Mouse (Mus musculus) MEL (cell line): ENCODE measurements around the gene Rpusd4. TPM values are rescaled to one million over a fixed set of nuclear protein-coding genes. Genes with fewer than 3 reads are reported as not detected.

Source experiments
- DNase-seq: peaks from one replicate; pipeline ENCODE4 v3.0.0; 2011; ENCODE audit warnings: low read depth, low spot score
- H3K27ac ChIP-seq: 2 replicates; pipeline ENCODE4 v1.5.1; 2012; ENCODE audit warnings: low read depth, mild to moderate bottlenecking, control low read depth, low read length, moderate library complexity; ENCODE audit not compliant: control insufficient read depth
- H3K27me3 ChIP-seq, 2 experiments: fragments of 150-350 bp in 1 of 2; sonication (generic) in 1 of 2; 2 replicates each; pipeline ENCODE4 v1.6.1; 2012; ENCODE audit warnings: low read length in 2 of 2, mild to moderate bottlenecking in 2 of 2, improper control_type of control experiment in 1 of 2, moderate library complexity in 1 of 2; ENCODE audit not compliant: insufficient read depth in 2 of 2, control insufficient read depth in 1 of 2
- H3K36me3 ChIP-seq, 2 experiments: 2 replicates each; pipeline ENCODE4 v1.6.1; 2012 to 2014; ENCODE audit warnings: low read length in 2 of 2, improper control_type of control experiment in 1 of 2, inconsistent platforms in 1 of 2, mild to moderate bottlenecking in 1 of 2; ENCODE audit not compliant: insufficient read depth in 2 of 2, control insufficient read depth in 1 of 2
- H3K4me1 ChIP-seq, 2 experiments: fragments of 150-350 bp in 1 of 2; sonication (generic) in 1 of 2; 2 replicates each; pipeline ENCODE4 v1.6.1; 2012; ENCODE audit warnings: low read length in 2 of 2, improper control_type of control experiment in 1 of 2, mild to moderate bottlenecking in 1 of 2; ENCODE audit not compliant: insufficient read depth in 2 of 2, control insufficient read depth in 1 of 2
- H3K4me3 ChIP-seq, 2 experiments: fragments of 150-350 bp in 1 of 2; sonication (generic) in 1 of 2; 2 replicates each; pipeline ENCODE4 v1.5.1; 2012; ENCODE audit warnings: low read depth in 2 of 2, low read length in 2 of 2, mild to moderate bottlenecking in 2 of 2, moderate library complexity in 2 of 2, control low read depth in 1 of 2, improper control_type of control experiment in 1 of 2; ENCODE audit not compliant: control insufficient read depth in 1 of 2, insufficient read depth in 1 of 2
- H3K79me2 ChIP-seq: 2 replicates; pipeline ENCODE4 v1.6.1; 2012; ENCODE audit warnings: mild to moderate bottlenecking, low read length, moderate library complexity; ENCODE audit not compliant: control insufficient read depth, poor library complexity, insufficient read depth
- H3K9ac ChIP-seq: 2 replicates; pipeline ENCODE4 v1.6.1; 2012; ENCODE audit warnings: low read depth, mild to moderate bottlenecking, control low read depth, low read length, moderate library complexity; ENCODE audit not compliant: control insufficient read depth, poor library complexity, severe bottlenecking
- H3K9me3 ChIP-seq: fragments of 150-350 bp; sonication (generic); replicated peaks from 2 replicates; pipeline ENCODE4 v1.6.1; 2012; ENCODE audit warnings: mild to moderate bottlenecking, low read length, improper control_type of control experiment, moderate library complexity; ENCODE audit not compliant: insufficient read depth
- BHLHE40 ChIP-seq: IDR thresholded peaks from 2 replicates; pipeline ENCODE4 v1.6.1; 2012; ENCODE audit warnings: low read depth, mild to moderate bottlenecking, inconsistent platforms, low read length, improper control_type of control experiment, borderline replicate concordance
- CHD2 ChIP-seq: IDR thresholded peaks from 2 replicates; pipeline ENCODE4 v1.6.1; 2011; ENCODE audit warnings: low read length, improper control_type of control experiment
- E2F4 ChIP-seq: IDR thresholded peaks from 2 replicates; pipeline ENCODE4 v1.6.1; 2011; ENCODE audit warnings: low read depth, low read length, improper control_type of control experiment, borderline replicate concordance
- ELF1 ChIP-seq: IDR thresholded peaks from 2 replicates; pipeline ENCODE4 v1.6.1; 2014; ENCODE audit warnings: low read depth, mild to moderate bottlenecking, inconsistent platforms, low read length, improper control_type of control experiment, moderate library complexity
- EP300 ChIP-seq, 2 experiments: IDR thresholded peaks; 2 replicates each; pipeline ENCODE4 v1.6.1; 2011; ENCODE audit warnings: improper control_type of control experiment in 2 of 2, low read length in 2 of 2, low read depth in 1 of 2, mild to moderate bottlenecking in 1 of 2
- ETS1 ChIP-seq: IDR thresholded peaks from 2 replicates; pipeline ENCODE4 v1.6.1; 2012; ENCODE audit warnings: low read depth, mild to moderate bottlenecking, inconsistent platforms, low read length, improper control_type of control experiment, moderate library complexity
- HCFC1 ChIP-seq: IDR thresholded peaks from 2 replicates; pipeline ENCODE4 v1.6.1; 2012; ENCODE audit warnings: low read depth, mild to moderate bottlenecking, inconsistent platforms, low read length, improper control_type of control experiment, moderate library complexity
- MAZ ChIP-seq: IDR thresholded peaks from 2 replicates; pipeline ENCODE4 v1.6.1; 2012; ENCODE audit warnings: low read depth, mild to moderate bottlenecking, inconsistent platforms, low read length, improper control_type of control experiment
- MEF2A ChIP-seq: IDR thresholded peaks from 2 replicates; pipeline ENCODE4 v1.6.1; 2014; ENCODE audit warnings: low read depth, mild to moderate bottlenecking, inconsistent platforms, low read length, improper control_type of control experiment; ENCODE audit not compliant: poor library complexity, insufficient replicate concordance, severe bottlenecking; ENCODE audit errors: extremely low read depth
- MYC ChIP-seq: IDR thresholded peaks from 2 replicates; pipeline ENCODE4 v1.6.1; 2011; ENCODE audit warnings: low read depth, mild to moderate bottlenecking, low read length, improper control_type of control experiment, moderate library complexity
- POLR2A ChIP-seq, 2 experiments: IDR thresholded peaks; 2 replicates each; pipeline ENCODE4 v1.6.1; 2011 to 2012; ENCODE audit warnings: low read length in 2 of 2, mild to moderate bottlenecking in 2 of 2, control low read depth in 1 of 2, improper control_type of control experiment in 1 of 2, low read depth in 1 of 2, moderate library complexity in 1 of 2; ENCODE audit not compliant: control insufficient read depth in 1 of 2, insufficient read depth in 1 of 2, poor library complexity in 1 of 2
- POLR2AphosphoS2 ChIP-seq: IDR thresholded peaks from 2 replicates; pipeline ENCODE4 v1.6.1; 2011; ENCODE audit warnings: low read length, improper control_type of control experiment
- POLR2AphosphoS5 ChIP-seq: IDR thresholded peaks from 2 replicates; pipeline ENCODE4 v1.6.1; 2012; ENCODE audit warnings: low read depth, borderline replicate concordance, mild to moderate bottlenecking, inconsistent platforms, low read length, moderate library complexity, mixed read lengths
- TAL1 ChIP-seq: IDR thresholded peaks from 2 replicates; pipeline ENCODE4 v1.6.1; 2012; ENCODE audit warnings: mild to moderate bottlenecking, inconsistent platforms, low read length, moderate library complexity, mixed read lengths
- TCF12 ChIP-seq: IDR thresholded peaks from 2 replicates; pipeline ENCODE4 v1.6.1; 2014; ENCODE audit warnings: low read depth, mild to moderate bottlenecking, inconsistent platforms, low read length, improper control_type of control experiment, moderate library complexity
- ZC3H11A ChIP-seq: IDR thresholded peaks from 2 replicates; pipeline ENCODE4 v1.6.1; 2012; ENCODE audit warnings: low read depth, mild to moderate bottlenecking, inconsistent platforms, low read length, improper control_type of control experiment
- polyA plus RNA-seq, 2 experiments: library from polyadenylated mRNA; stranded (reverse) in 1 of 2; unstranded in 1 of 2; fragments of >175 nt in 1 of 2; fragments of >200 nt in 1 of 2; gene quantifications; 2 replicates each; pipeline versions ENCODE4 v1.2.1 to v1.2.4; 2012; ENCODE audit warnings: low replicate concordance in 2 of 2, low read depth in 1 of 2; ENCODE audit not compliant: insufficient read length in 2 of 2, insufficient read depth in 1 of 2, missing spikeins in 1 of 2
- total RNA-seq: library from RNA; depleted of rRNA; stranded (reverse); fragments of 300-350 nt; gene quantifications from 2 replicates; pipeline ENCODE4 v1.2.3, GENCODE M21; 2012; rRNA removed

Gene Rpusd4
- total and polyA plus RNA-seq, 3 experiments, result 36.3 to 40.9 TPM; not detected in 1

GRCm38 (mm10) chr9:35324571-35324970 lies 56.9 kb downstream of the Rpusd4 start:
- Histone ChIP-seq H3K9ac (no peak overlapping the region), H3K4me3 (no peak overlapping the region), H3K9me3 (no peaks in the 10 kb centered on the region), H3K79me2 (no peaks in the 10 kb centered on the region), H3K4me1 (no peaks in the 10 kb centered on the region), H3K36me3 (no peaks in the 10 kb centered on the region), H3K27ac (no peak overlapping the region), H3K27me3 (peaks cover 0 to 2% of the 10 kb centered on the region in 2 experiments; a peak in 1 of 4 replicates)
- DNase-seq, result no peak
- no peak for TF ChIP-seq EP300 (IDR thresholded peaks at IDR 0.05; ENCODE audit: low read depth in 1 of 2, low read length in 2 of 2)
- no peak for TF ChIP-seq ELF1
- TF ChIP-seq MAZ, result no peak
- no peak for TF ChIP-seq POLR2AphosphoS5
- TF ChIP-seq BHLHE40, result no peak
- no peak for TF ChIP-seq ETS1
- no peak for TF ChIP-seq MEF2A
- no peak for TF ChIP-seq TAL1
- TF ChIP-seq MYC, result no peak
- no peak for TF ChIP-seq POLR2A (IDR thresholded peaks at IDR 0.05; ENCODE audit: control insufficient read depth in 1 of 2, insufficient read depth in 1 of 2, low read depth in 1 of 2, low read length in 2 of 2, poor library complexity in 1 of 2)
- TF ChIP-seq ZC3H11A, result no peak
- no peak for TF ChIP-seq POLR2AphosphoS2
- no peak for TF ChIP-seq CHD2

GRCm38 (mm10) chr9:35326644-35327263 lies 59.1 kb downstream of the Rpusd4 start:
- H3K9ac ChIP-seq, result no peak overlapping the region
- H3K79me2 ChIP-seq, result no peaks in the 10 kb centered on the region
- H3K4me3 ChIP-seq, result no peak overlapping the region
- no peaks in the 10 kb centered on the region for H3K9me3 ChIP-seq
- TF ChIP-seq HCFC1 (no peak), E2F4 (no peak), TCF12 (no peak)
- DNase-seq, result no peak
- no peak overlapping the region for H3K27ac ChIP-seq
- no peaks in the 10 kb centered on the region for H3K4me1 ChIP-seq
- no peaks in the 10 kb centered on the region for H3K36me3 ChIP-seq
- peaks cover 0 to 3% of the 10 kb centered on the region in 2 experiments; a peak in 2 of 4 replicates for H3K27me3 ChIP-seq

Other genes with a start within 250 kb of the Rpusd4 start
- 37.4 and 56.3 TPM in 2 replicates for gene St3gal4, start 148.6 kb upstream of the Rpusd4 start, total RNA-seq
- gene St3gal4, start 148.6 kb upstream of the Rpusd4 start, polyA plus RNA-seq, result 10 to 100 TPM in 1 of 2 experiments, not detected in 1; 54.2 TPM
- 54.3 and 58.0 TPM in 2 replicates for gene Dcps, start 91.8 kb upstream of the Rpusd4 start, total RNA-seq
- 100 to 1,000 TPM in 1 of 2 experiments, not detected in 1; 115 TPM for gene Dcps, start 91.8 kb upstream of the Rpusd4 start, polyA plus RNA-seq
- 36.8 and 42.9 TPM in 2 replicates for gene Srpr, start 67.7 kb upstream of the Rpusd4 start, total RNA-seq
- 100 to 1,000 TPM in 1 of 2 experiments, 10 to 100 TPM in 1; 63.5 to 113 TPM for gene Srpr, start 67.7 kb upstream of the Rpusd4 start, polyA plus RNA-seq
- gene Tirap, start 67.6 kb upstream of the Rpusd4 start, total RNA-seq, result 2.4 TPM in 2 replicates
- gene Tirap, start 67.6 kb upstream of the Rpusd4 start, polyA plus RNA-seq, result 1 to 10 TPM in 1 of 2 experiments, not detected in 1; 5.3 TPM
- gene Foxred1, start 56.8 kb upstream of the Rpusd4 start, total RNA-seq, result 35.6 and 42.4 TPM in 2 replicates
- 10 to 100 TPM in 1 of 2 experiments, not detected in 1; 39.0 TPM for gene Foxred1, start 56.8 kb upstream of the Rpusd4 start, polyA plus RNA-seq
- 22.0 and 23.4 TPM in 2 replicates for gene Fam118b, start 60 bp upstream of the Rpusd4 start, total RNA-seq
- gene Fam118b, start 60 bp upstream of the Rpusd4 start, polyA plus RNA-seq, result 10 to 100 TPM in 1 of 2 experiments, not detected in 1; 30.9 TPM
- 0.69 and 1.0 TPM in 2 replicates for gene Cdon, start 153.3 kb downstream of the Rpusd4 start, total RNA-seq
- 1 to 10 TPM in 1 of 2 experiments, not detected in 1; 1.5 TPM for gene Cdon, start 153.3 kb downstream of the Rpusd4 start, polyA plus RNA-seq